Mouse (Mus musculus) A20 (cell line): ENCODE results near the gene Cela2a.

Source experiments
- DNase-seq: peaks from one replicate; pipeline ENCODE4 v3.0.0-alpha.2; 2011; ENCODE audit warnings: low read depth, low spot score

The Cela2a gene

GRCm38 (mm10) chr4:141766668-141767352 lies 59.1 kb downstream of the Cela2a start:
- no peak for DNase-seq

DNA sequence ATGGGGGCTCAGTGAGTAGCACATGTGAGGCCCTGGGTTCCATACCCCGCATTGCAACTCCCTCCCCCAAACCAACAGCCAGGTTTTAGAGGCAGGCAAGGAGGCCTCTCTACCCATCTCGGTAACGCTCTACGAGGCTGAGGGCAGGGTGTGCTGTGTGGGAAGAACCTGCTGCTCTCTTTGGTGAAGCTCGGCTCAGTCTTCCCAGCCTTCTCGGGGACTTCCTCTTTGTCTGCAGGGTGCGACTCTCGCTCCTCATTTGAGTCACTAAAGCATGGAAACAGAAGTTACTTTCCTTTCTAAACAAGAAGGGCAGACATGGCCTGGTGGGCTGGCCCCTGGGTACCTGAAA lies 59.7 kb downstream of the Cela2a start:
- DNase-seq = peak; percentile 87

DNA sequence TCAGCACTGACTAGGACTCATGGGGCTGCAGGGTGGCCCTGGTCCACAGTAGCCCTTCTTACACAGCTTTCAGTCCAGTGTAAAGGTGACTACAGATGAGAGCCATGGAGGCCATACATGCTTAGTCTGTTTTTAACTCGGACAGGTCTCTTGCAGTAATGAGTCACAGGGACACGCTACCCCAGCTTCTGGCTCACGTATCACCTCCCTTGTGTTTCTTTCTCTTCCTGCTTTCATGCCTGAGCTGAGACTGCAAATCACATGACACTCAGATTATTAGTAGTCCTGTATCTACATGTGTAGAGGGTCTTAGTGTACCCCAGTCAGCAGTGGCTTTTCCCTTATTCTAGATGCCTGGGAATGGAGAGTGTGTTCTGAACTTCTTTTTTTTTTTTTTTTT lies 61.0 kb downstream of the Cela2a start:
- DNase-seq = peak; percentile 70
